Mouse (Mus musculus): ENCODE measurements at regions not wholly inside any gene's neighbourhood (a gene's known extent, or its start where the extent isn't known, plus 50 kb on each side); places are given as distances from the start of the nearest gene placed in this dataset.

- TF ChIP-seq FLI1 (IDR thresholded peaks at IDR 0.05; ENCODE audit: low read length) (no peak), GATA1 (IDR thresholded peaks at IDR 0.05; ENCODE audit: borderline replicate concordance, low read length) (no peak)
Observed at GRCm38 (mm10) chr14:105589751-105590150, 306.9 kb downstream of the Spry2 start.

Data from megakaryocyte, embryonic 14.5 days (primary cell).